Mouse (Mus musculus) liver, postnatal 0 days (tissue): ENCODE data around the gene Gm20696.

Experiments used
- CTCF ChIP-seq: sonication (generic); IDR thresholded peaks from 2 replicates; pipeline ENCODE4 v1.5.1; 2016; ENCODE audit warnings: antibody characterized with exemption, low read depth
- EP300 ChIP-seq: IDR thresholded peaks from 2 replicates; pipeline ENCODE4 v1.6.1; 2016; ENCODE audit warnings: antibody characterized with exemption, low read depth, mild to moderate bottlenecking

DNA sequence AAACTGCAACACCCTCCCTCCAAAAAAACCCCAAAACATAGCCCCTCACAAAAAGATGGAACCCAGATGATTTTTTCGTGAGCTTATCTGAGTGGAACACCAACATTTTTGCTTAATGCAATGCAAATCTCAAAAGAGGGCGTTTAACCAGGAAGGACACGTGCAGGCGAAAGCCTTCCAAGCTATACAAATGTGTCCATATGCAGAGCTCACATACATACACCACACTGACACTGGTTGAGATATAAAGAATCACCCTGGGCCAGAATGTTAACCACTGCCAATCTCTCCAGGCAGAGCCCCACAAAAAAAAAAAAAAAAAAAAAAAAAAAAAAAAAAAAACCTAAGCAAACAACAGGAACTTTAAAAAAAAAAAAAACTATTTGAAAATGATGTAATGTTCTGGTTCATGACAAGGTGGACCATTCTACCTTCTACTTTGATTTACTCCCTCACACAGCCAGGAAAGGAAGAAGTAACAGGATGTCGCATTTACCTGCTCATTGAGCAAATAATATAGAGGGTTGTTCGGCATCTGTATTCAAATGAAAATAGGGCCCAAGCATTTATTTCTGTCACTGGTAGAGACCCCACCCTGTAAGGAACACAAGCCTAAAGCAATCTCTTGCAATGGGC, 262.7 kb downstream of the Gm20696 start:
- no peak for TF ChIP-seq CTCF
- no peak for TF ChIP-seq EP300
